Mouse (Mus musculus): Measurements from ENCODE around the gene Plch1. TPM values are rescaled to one million over a fixed set of nuclear protein-coding genes. Genes with fewer than 3 reads are reported as not detected.
A peak's percentile ranks its signal among the peaks of the same experiment; 100 is the strongest.

Gene Plch1
- total RNA-seq (2021), result 1 to 10 TPM; 4.8 TPM

- peak in 1 of 2 experiments; percentile 55 for DNase-seq (ENCODE audit: extremely low spot score in 1 of 2, low spot score in 1 of 2)
Observed at GRCm38 (mm10) chr3:63899309-63899695, at the start of gene Plch1. Plch1 (minus strand) TSS chr3:63899472.

- DNase-seq (ENCODE audit: extremely low spot score in 1 of 2, low spot score in 1 of 2), result peak in 1 of 2 experiments; percentile 5
Observed at GRCm38 (mm10) chr3:63941204-63941850, 42.1 kb upstream of the Plch1 start.

- DNase-seq (ENCODE audit: extremely low spot score in 1 of 2, low spot score in 1 of 2), result no peak
Observed at GRCm38 (mm10) chr3:63938928-63939327, 39.7 kb upstream of the Plch1 start.

GRCm38 (mm10) chr3:63928878-63929859 lies 29.9 kb upstream of the Plch1 start, which contains the start of gene E130311K13Rik:
E130311K13Rik (minus strand) TSS chr3:63929472.
- peak; percentile 87 to 93 for DNase-seq (ENCODE audit: extremely low spot score in 1 of 2, low spot score in 1 of 2)

- DNase-seq (ENCODE audit: extremely low spot score in 1 of 2, low spot score in 1 of 2), result peak in 1 of 2 experiments; percentile 18
Observed at GRCm38 (mm10) chr3:63919634-63920033, 20.4 kb upstream of the Plch1 start.

- no peak for DNase-seq (ENCODE audit: extremely low spot score in 1 of 2, low spot score in 1 of 2)
Observed at GRCm38 (mm10) chr3:63910301-63910700, 11.0 kb upstream of the Plch1 start.

- DNase-seq (ENCODE audit: extremely low spot score in 1 of 2, low spot score in 1 of 2), result peak in 1 of 2 experiments; percentile 5
Observed at GRCm38 (mm10) chr3:63905241-63905640, 6.0 kb upstream of the Plch1 start.

- DNase-seq (ENCODE audit: extremely low spot score in 1 of 2, low spot score in 1 of 2), result no peak
Observed at GRCm38 (mm10) chr3:63904157-63904556, 4.9 kb upstream of the Plch1 start.

GRCm38 (mm10) chr3:63900021-63900571 lies 824 bp upstream of the Plch1 start:
- no peak for DNase-seq (ENCODE audit: extremely low spot score in 1 of 2, low spot score in 1 of 2)

GRCm38 (mm10) chr3:63898581-63899308 lies 527 bp downstream of the Plch1 start:
- peak; percentile 58 to 88 for DNase-seq (ENCODE audit: extremely low spot score in 1 of 2, low spot score in 1 of 2)

GRCm38 (mm10) chr3:63897177-63897576 lies 2.1 kb downstream of the Plch1 start:
- DNase-seq (ENCODE audit: extremely low spot score in 1 of 2, low spot score in 1 of 2), result no peak

GRCm38 (mm10) chr3:63896303-63896702 lies 3.0 kb downstream of the Plch1 start:
- no peak for DNase-seq (ENCODE audit: extremely low spot score in 1 of 2, low spot score in 1 of 2)

- no peak for DNase-seq (ENCODE audit: extremely low spot score in 1 of 2, low spot score in 1 of 2)
Observed at GRCm38 (mm10) chr3:63895786-63896185, 3.5 kb downstream of the Plch1 start.

GRCm38 (mm10) chr3:63893677-63894076 lies 5.6 kb downstream of the Plch1 start:
- DNase-seq (ENCODE audit: extremely low spot score in 1 of 2, low spot score in 1 of 2), result no peak

- no peak for DNase-seq (ENCODE audit: extremely low spot score in 1 of 2, low spot score in 1 of 2)
Observed at GRCm38 (mm10) chr3:63892154-63892553, 7.1 kb downstream of the Plch1 start.

- DNase-seq (ENCODE audit: extremely low spot score in 1 of 2, low spot score in 1 of 2), result no peak
Observed at GRCm38 (mm10) chr3:63881065-63881464, 18.2 kb downstream of the Plch1 start.

- DNase-seq (ENCODE audit: extremely low spot score in 1 of 2, low spot score in 1 of 2), result no peak
Observed at GRCm38 (mm10) chr3:63878995-63879666, 20.1 kb downstream of the Plch1 start.

GRCm38 (mm10) chr3:63872818-63873217 lies 26.5 kb downstream of the Plch1 start:
- DNase-seq (ENCODE audit: extremely low spot score in 1 of 2, low spot score in 1 of 2), result no peak

- DNase-seq (ENCODE audit: extremely low spot score in 1 of 2, low spot score in 1 of 2), result no peak
Observed at GRCm38 (mm10) chr3:63871249-63871648, 28.0 kb downstream of the Plch1 start.

- DNase-seq (ENCODE audit: extremely low spot score in 1 of 2, low spot score in 1 of 2), result peak in 1 of 2 experiments; percentile 73
Observed at GRCm38 (mm10) chr3:63868285-63868684, 31.0 kb downstream of the Plch1 start.

Measured in layer of hippocampus, postnatal 25 days (tissue).